Mouse (Mus musculus) hindbrain, embryonic 13.5 days (tissue): ENCODE measurements around the gene Mgat4a. TPM values are rescaled to one million over a fixed set of nuclear protein-coding genes. Genes with fewer than 3 reads are reported as not detected.

Source experiments
- ATAC-seq: fragments of 200-750 bp; cut with Nextera tagmentation; 2 replicates; pipeline ENCODE4 v1.8.0; 2017; ENCODE audit warnings: moderate TSS enrichment; ENCODE audit not compliant: low FRiP score
- H3K27ac ChIP-seq: fragments of 300-500 bp; sonication (generic); 2 replicates; pipeline ENCODE4 v1.5.1; 2015; ENCODE audit warnings: inconsistent platforms, mild to moderate bottlenecking, moderate library complexity
- H3K27me3 ChIP-seq: fragments of 300-500 bp; sonication (generic); 2 replicates; pipeline ENCODE4 v1.6.1; 2015; ENCODE audit warnings: mild to moderate bottlenecking, inconsistent platforms
- H3K36me3 ChIP-seq: fragments of 300-500 bp; sonication (generic); 2 replicates; pipeline ENCODE4 v1.6.1; 2015; ENCODE audit warnings: mild to moderate bottlenecking, inconsistent platforms
- H3K4me1 ChIP-seq: fragments of 300-500 bp; sonication (generic); replicated peaks from 2 replicates; pipeline ENCODE4 v1.6.1; 2015; ENCODE audit warnings: inconsistent platforms
- H3K4me2 ChIP-seq: fragments of 300-500 bp; sonication (generic); 2 replicates; pipeline ENCODE4 v1.6.1; 2015; ENCODE audit warnings: inconsistent platforms, mild to moderate bottlenecking, moderate library complexity
- H3K4me3 ChIP-seq: fragments of 300-500 bp; sonication (generic); 2 replicates; pipeline ENCODE4 v1.5.1; 2015; ENCODE audit warnings: mild to moderate bottlenecking, inconsistent platforms
- H3K9ac ChIP-seq: fragments of 300-500 bp; sonication (generic); 2 replicates; pipeline ENCODE4 v1.6.1; 2015; ENCODE audit warnings: mild to moderate bottlenecking, inconsistent platforms
- H3K9me3 ChIP-seq: fragments of 300-500 bp; sonication (generic); 2 replicates; pipeline ENCODE4 v1.6.1; 2016; ENCODE audit warnings: inconsistent platforms
- WGBS: fragments of 180-500 bp; shearing (Covaris S2); methylation state at CpG from one replicate; pipeline ENCODE4 v1.1.7; 2015; 5-methylcytosine and 5-hydroxymethylcytosine counted together
- polyA plus RNA-seq: library from polyadenylated mRNA; unstranded; fragments of >200 nt; fragmentation: Nextera tagmentation; extraction: Ambion mirVana; gene quantifications from 2 replicates; pipeline ENCODE4 v1.2.1, GENCODE M21; 2015

Gene Mgat4a
- polyA plus RNA-seq, 1 experiment from 2014 or later, result 8.0 TPM

GRCm38 (mm10) chr1:37429366-37430296, 111.2 kb downstream of the Mgat4a start, which contains the start of the genes Coa5 and Unc50:
Gene Coa5, minus strand, starts transcription at chr1:37430103.
Gene Unc50, plus strand, starts transcription at chr1:37430139.
- H3K36me3 ChIP-seq, result peaks cover 46% of the 10 kb centered on the region
- peaks cover 38% of the 10 kb centered on the region for H3K4me1 ChIP-seq
- peak within 1 kb of the TSS; percentile 89 for H3K4me3 ChIP-seq
- no peaks in the 10 kb centered on the region for H3K27me3 ChIP-seq
- H3K9me3 ChIP-seq, result no peaks in the 10 kb centered on the region
- peak within 1 kb of the TSS; percentile 93 for H3K4me2 ChIP-seq
- peak; percentile 99 for ATAC-seq
- whole genome bisulfite sequencing, result 3% methylated on average over 57 of the region's 57 CpGs
- peak within 1 kb of the TSS; percentile 81 for H3K27ac ChIP-seq
- H3K9ac ChIP-seq, result peak within 1 kb of the TSS; percentile 92

GRCm38 (mm10) chr1:37428911-37429310, 111.9 kb downstream of the Mgat4a start:
- 83% methylated on average over 2 of the region's 2 CpGs for WGBS
- Histone ChIP-seq H3K27me3 (no peaks in the 10 kb centered on the region), H3K4me3 (peak overlapping the region; percentile 89), H3K4me1 (peaks cover 38% of the 10 kb centered on the region), H3K27ac (peak overlapping the region; percentile 69), H3K9me3 (0 out of 2 replicates have a peak, but pooled peaks cover 5% of the 10 kb centered on the region), H3K4me2 (peak overlapping the region; percentile 93), H3K9ac (peak overlapping the region; percentile 92), H3K36me3 (peaks cover 49% of the 10 kb centered on the region)
- no peak for ATAC-seq

- no peak for ATAC-seq
- Histone ChIP-seq H3K36me3 (peaks cover 48% of the 10 kb centered on the region), H3K4me3 (no peak overlapping the region), H3K4me1 (peaks cover 30% of the 10 kb centered on the region), H3K9me3 (0 out of 2 replicates have a peak, but pooled peaks cover 7% of the 10 kb centered on the region), H3K4me2 (no peak overlapping the region), H3K27ac (no peak overlapping the region), H3K27me3 (no peaks in the 10 kb centered on the region), H3K9ac (no peak overlapping the region)
- 94% methylated on average over 8 of the region's 8 CpGs for WGBS
Measured at GRCm38 (mm10) chr1:37427144-37427875, 113.5 kb downstream of the Mgat4a start.

- Histone ChIP-seq H3K9me3 (0 out of 2 replicates have a peak, but pooled peaks cover 7% of the 10 kb centered on the region), H3K27ac (no peak overlapping the region), H3K27me3 (no peaks in the 10 kb centered on the region), H3K4me1 (no peaks in the 10 kb centered on the region), H3K4me2 (no peak overlapping the region), H3K9ac (no peak overlapping the region), H3K36me3 (peaks cover 72% of the 10 kb centered on the region), H3K4me3 (no peak overlapping the region)
- no peak for ATAC-seq
- WGBS, result 97% methylated on average over 1 of the region's 1 CpGs
Measured at GRCm38 (mm10) chr1:37419420-37419819, 121.4 kb downstream of the Mgat4a start.

- ATAC-seq, result no peak
- Histone ChIP-seq H3K4me1 (no peaks in the 10 kb centered on the region), H3K9ac (no peak overlapping the region), H3K36me3 (peaks cover 41% of the 10 kb centered on the region), H3K27ac (no peak overlapping the region), H3K4me3 (no peak overlapping the region), H3K27me3 (no peaks in the 10 kb centered on the region), H3K9me3 (no peaks in the 10 kb centered on the region), H3K4me2 (no peak overlapping the region)
- WGBS, result 97% methylated on average over 1 of the region's 1 CpGs
Measured at GRCm38 (mm10) chr1:37415394-37415793, 125.4 kb downstream of the Mgat4a start.

GRCm38 (mm10) chr1:37409647-37410046, 131.2 kb downstream of the Mgat4a start:
- no peaks in the 10 kb centered on the region for H3K9me3 ChIP-seq
- H3K4me2 ChIP-seq, result no peak overlapping the region
- no peaks in the 10 kb centered on the region for H3K4me1 ChIP-seq
- H3K4me3 ChIP-seq, result no peak overlapping the region
- peaks cover 17% of the 10 kb centered on the region for H3K36me3 ChIP-seq
- ATAC-seq, result no peak
- H3K9ac ChIP-seq, result no peak overlapping the region
- no peak overlapping the region for H3K27ac ChIP-seq
- H3K27me3 ChIP-seq, result no peaks in the 10 kb centered on the region

GRCm38 (mm10) chr1:37408678-37409077, 132.1 kb downstream of the Mgat4a start:
- Histone ChIP-seq H3K4me1 (no peaks in the 10 kb centered on the region), H3K9me3 (no peaks in the 10 kb centered on the region), H3K27ac (no peak overlapping the region), H3K9ac (no peak overlapping the region), H3K27me3 (no peaks in the 10 kb centered on the region), H3K4me2 (no peak overlapping the region), H3K36me3 (peaks cover 18% of the 10 kb centered on the region), H3K4me3 (no peak overlapping the region)
- no peak for ATAC-seq
- 79% methylated on average over 3 of the region's 3 CpGs for WGBS

GRCm38 (mm10) chr1:37408059-37408458, 132.8 kb downstream of the Mgat4a start:
- 89% methylated on average over 8 of the region's 8 CpGs for WGBS
- Histone ChIP-seq H3K9me3 (no peaks in the 10 kb centered on the region), H3K4me3 (no peak overlapping the region), H3K27ac (no peak overlapping the region), H3K9ac (no peak overlapping the region), H3K36me3 (peaks cover 22% of the 10 kb centered on the region), H3K4me2 (no peak overlapping the region), H3K4me1 (no peaks in the 10 kb centered on the region), H3K27me3 (no peaks in the 10 kb centered on the region)
- no peak for ATAC-seq

- no peak overlapping the region for H3K4me3 ChIP-seq
- H3K27ac ChIP-seq, result no peak overlapping the region
- H3K27me3 ChIP-seq, result no peaks in the 10 kb centered on the region
- ATAC-seq, result no peak
- H3K9me3 ChIP-seq, result no peaks in the 10 kb centered on the region
- 78% methylated on average over 8 of the region's 8 CpGs for WGBS
- no peaks in the 10 kb centered on the region for H3K4me1 ChIP-seq
- peaks cover 30% of the 10 kb centered on the region for H3K36me3 ChIP-seq
- no peak overlapping the region for H3K9ac ChIP-seq
- H3K4me2 ChIP-seq, result no peak overlapping the region
Measured at GRCm38 (mm10) chr1:37407228-37407627, 133.6 kb downstream of the Mgat4a start.

GRCm38 (mm10) chr1:37405137-37405536, 135.7 kb downstream of the Mgat4a start:
- no peak for ATAC-seq
- Histone ChIP-seq H3K27ac (0 out of 2 replicates have a peak overlapping the region, but pooled peaks have one; percentile 18), H3K4me3 (no peak overlapping the region), H3K9me3 (no peaks in the 10 kb centered on the region), H3K4me2 (no peak overlapping the region), H3K4me1 (no peaks in the 10 kb centered on the region), H3K9ac (no peak overlapping the region), H3K27me3 (no peaks in the 10 kb centered on the region), H3K36me3 (peaks cover 44% of the 10 kb centered on the region)
- 61% methylated on average over 2 of the region's 2 CpGs for WGBS

- Histone ChIP-seq H3K36me3 (peaks cover 62% of the 10 kb centered on the region), H3K9ac (no peak overlapping the region), H3K27ac (no peak overlapping the region), H3K4me3 (no peak overlapping the region), H3K9me3 (no peaks in the 10 kb centered on the region), H3K4me2 (no peak overlapping the region), H3K4me1 (0 out of 2 replicates have a peak, but pooled peaks cover 9% of the 10 kb centered on the region), H3K27me3 (no peaks in the 10 kb centered on the region)
- 63% methylated on average over 4 of the region's 4 CpGs for WGBS
- no peak; the same call in 1 of the 2 replicates for ATAC-seq
Measured at GRCm38 (mm10) chr1:37401687-37402086, 139.1 kb downstream of the Mgat4a start.

GRCm38 (mm10) chr1:37399734-37400133, 141.1 kb downstream of the Mgat4a start:
- no peak for ATAC-seq

More at GRCm38 (mm10) chr1:37399734-37400133, 141.1 kb downstream of the Mgat4a start:
- no peak overlapping the region for H3K9ac ChIP-seq
- no peaks in the 10 kb centered on the region for H3K27me3 ChIP-seq
- H3K9me3 ChIP-seq, result no peaks in the 10 kb centered on the region
- no peak overlapping the region for H3K27ac ChIP-seq
- peaks cover 71% of the 10 kb centered on the region for H3K36me3 ChIP-seq
- H3K4me3 ChIP-seq, result no peak overlapping the region
- 69% methylated on average over 8 of the region's 8 CpGs for WGBS
- H3K4me1 ChIP-seq, result 0 out of 2 replicates have a peak, but pooled peaks cover 9% of the 10 kb centered on the region
- H3K4me2 ChIP-seq, result no peak overlapping the region
